Mouse (Mus musculus) cerebellum, adult 2 months (tissue): ENCODE data around the gene Zdhhc17.

ENCODE experiments used
- CTCF ChIP-seq: fragments of 200-500 bp; IDR thresholded peaks from 2 replicates; pipeline ENCODE4 v1.5.1; 2011; ENCODE audit warnings: low read depth, mild to moderate bottlenecking, control low read depth, low read length, moderate library complexity, borderline replicate concordance; ENCODE audit not compliant: insufficient read depth
- POLR2A ChIP-seq: fragments of 200-500 bp; IDR thresholded peaks from 2 replicates; pipeline ENCODE4 v1.6.1; 2011; ENCODE audit warnings: low read length, control low read depth, borderline replicate concordance; ENCODE audit not compliant: insufficient read depth

DNA sequence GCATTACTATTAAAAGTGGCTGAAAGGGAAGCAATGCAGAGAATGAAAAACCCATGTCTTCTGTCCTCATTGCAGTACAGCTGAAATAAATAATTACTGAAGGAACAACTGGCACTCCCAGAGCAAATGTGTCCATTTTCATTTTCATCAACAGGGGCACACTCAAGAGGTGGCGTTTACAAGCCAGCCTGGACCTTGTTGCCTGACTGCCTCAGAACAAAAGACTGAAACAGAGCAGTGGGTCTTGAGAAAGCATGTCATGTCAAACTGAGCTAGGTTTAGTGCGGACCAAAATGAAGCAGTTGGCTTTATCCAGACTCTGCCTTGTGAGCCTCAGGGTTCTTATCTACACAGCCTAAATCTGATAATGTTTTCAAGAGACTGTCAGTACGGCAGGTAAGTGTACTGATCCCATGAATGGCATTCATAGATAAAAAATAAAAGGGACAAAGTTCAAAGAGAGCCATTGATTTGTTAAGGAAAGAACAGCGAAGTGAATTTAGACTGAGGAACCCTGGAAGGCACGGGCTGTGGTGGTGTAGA is 2.6 kb upstream of the Zdhhc17 start:
- TF ChIP-seq POLR2A (no peak), CTCF (no peak)
